Mouse (Mus musculus): ENCODE results near the gene Caskin2. TPM values are rescaled to one million over a fixed set of nuclear protein-coding genes. Genes with fewer than 3 reads are reported as not detected.

Caskin2 gene
- polyA plus RNA-seq, 1 experiment from 2014 or later: 16.1 TPM

- Histone ChIP-seq H3K9ac (no peak overlapping the region), H3K36me3 (no peaks in the 10 kb centered on the region), H3K27ac (no peak overlapping the region), H3K27me3 (no peaks in the 10 kb centered on the region), H3K9me3 (no peaks in the 10 kb centered on the region), H3K4me1 (no peaks in the 10 kb centered on the region), H3K4me2 (no peak overlapping the region), H3K4me3 (no peak overlapping the region)
- 62% methylated on average over 2 of the region's 2 CpGs for WGBS
- ATAC-seq (ENCODE audit: insufficient number of reproducible peaks, insufficient read depth, low FRiP score, low TSS enrichment, low read depth): no peak
These were observed 61.7 kb downstream of the Caskin2 start for GRCm38 (mm10) chr11:115751725-115752124.

DNA sequence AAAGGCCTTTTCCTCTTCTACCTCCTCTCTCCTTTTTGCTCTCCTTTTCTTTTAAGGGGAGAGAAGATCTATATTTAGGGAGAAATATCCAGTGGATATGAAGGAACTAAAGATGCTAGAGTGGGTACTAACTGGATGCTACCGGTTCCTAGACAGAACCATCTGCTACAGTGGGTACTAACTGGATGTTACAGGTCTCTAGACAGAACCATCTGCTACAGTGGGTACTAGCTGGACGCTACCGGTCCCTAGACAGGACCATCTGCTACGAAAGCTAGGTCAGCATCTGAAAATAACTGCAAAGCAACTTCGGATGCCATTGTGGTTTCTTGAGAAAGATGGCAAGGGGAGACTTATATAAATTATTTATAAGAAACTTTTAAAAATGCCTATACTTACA is 63.6 kb downstream of the Caskin2 start:
- H3K4me3 ChIP-seq: no peak overlapping the region
- H3K9ac ChIP-seq: no peak overlapping the region
- ATAC-seq (ENCODE audit: insufficient number of reproducible peaks, insufficient read depth, low FRiP score, low TSS enrichment, low read depth): no peak
- WGBS: 85% methylated on average over 5 of the region's 5 CpGs
- H3K4me1 ChIP-seq: no peaks in the 10 kb centered on the region
- H3K9me3 ChIP-seq: no peaks in the 10 kb centered on the region
- H3K36me3 ChIP-seq: no peaks in the 10 kb centered on the region
- no peak overlapping the region for H3K27ac ChIP-seq
- H3K27me3 ChIP-seq: no peaks in the 10 kb centered on the region
- no peak overlapping the region for H3K4me2 ChIP-seq

Small RNA genes lying within 50 kb of the gene (microRNA-seq; reads per million reads assigned to microRNA genes)
- 1.3 reads per million for gene Mir5621

Other genes starting within 250 kb of the Caskin2 start
- 180 and 186 TPM in 2 replicates for gene Nup85, start 249.2 kb downstream of the Caskin2 start, polyA plus RNA-seq (2015; fragmentation: Nextera tagmentation; extraction: Ambion mirVana)
- 92.8 and 95.6 TPM in 2 replicates for gene Mrps7, start 209.7 kb downstream of the Caskin2 start, polyA plus RNA-seq (2015; fragmentation: Nextera tagmentation; extraction: Ambion mirVana)
- gene Gga3, start 209.6 kb downstream of the Caskin2 start, polyA plus RNA-seq (2015; fragmentation: Nextera tagmentation; extraction: Ambion mirVana): 18.9 and 24.6 TPM in 2 replicates
- gene Mif4gd, start 200.7 kb downstream of the Caskin2 start, polyA plus RNA-seq (2015; fragmentation: Nextera tagmentation; extraction: Ambion mirVana): 20.2 and 20.6 TPM in 2 replicates
- gene Slc25a19, start 185.3 kb downstream of the Caskin2 start, polyA plus RNA-seq (2015; fragmentation: Nextera tagmentation; extraction: Ambion mirVana): 25.0 and 28.0 TPM in 2 replicates
- gene Grb2, start 105.0 kb downstream of the Caskin2 start, polyA plus RNA-seq (2015; fragmentation: Nextera tagmentation; extraction: Ambion mirVana): 77.7 and 108 TPM in 2 replicates
- gene Tmem94, start 48.2 kb downstream of the Caskin2 start, polyA plus RNA-seq (2015; fragmentation: Nextera tagmentation; extraction: Ambion mirVana): 24.8 and 24.9 TPM in 2 replicates
- 31.3 and 34.6 TPM in 2 replicates for gene Tsen54, start 1.1 kb upstream of the Caskin2 start, polyA plus RNA-seq (2015; fragmentation: Nextera tagmentation; extraction: Ambion mirVana)
- 8.1 and 9.5 TPM in 2 replicates for gene Llgl2, start 10.4 kb upstream of the Caskin2 start, polyA plus RNA-seq (2015; fragmentation: Nextera tagmentation; extraction: Ambion mirVana)
- 0.67 and 1.0 TPM in 2 replicates for gene Myo15b, start 44.8 kb upstream of the Caskin2 start, polyA plus RNA-seq (2015; fragmentation: Nextera tagmentation; extraction: Ambion mirVana)
- 3.3 and 3.4 TPM in 2 replicates for gene Smim5, start 86.3 kb upstream of the Caskin2 start, polyA plus RNA-seq (2015; fragmentation: Nextera tagmentation; extraction: Ambion mirVana)
- 1.1 and 1.2 TPM in 2 replicates for gene Smim6, start 98.4 kb upstream of the Caskin2 start, polyA plus RNA-seq (2015; fragmentation: Nextera tagmentation; extraction: Ambion mirVana)
- gene Sap30bp, start 119.6 kb upstream of the Caskin2 start, polyA plus RNA-seq (2015; fragmentation: Nextera tagmentation; extraction: Ambion mirVana): 47.0 and 53.9 TPM in 2 replicates
- gene Recql5, start 119.8 kb upstream of the Caskin2 start, polyA plus RNA-seq (2015; fragmentation: Nextera tagmentation; extraction: Ambion mirVana): 22.9 and 24.9 TPM in 2 replicates
- gene Itgb4, start 161.1 kb upstream of the Caskin2 start, polyA plus RNA-seq (2015; fragmentation: Nextera tagmentation; extraction: Ambion mirVana): 11.2 and 11.6 TPM in 2 replicates
- 169 and 189 TPM in 2 replicates for gene Galk1, start 199.1 kb upstream of the Caskin2 start, polyA plus RNA-seq (2015; fragmentation: Nextera tagmentation; extraction: Ambion mirVana)
- gene H3f3b, start 214.3 kb upstream of the Caskin2 start, polyA plus RNA-seq (2015; fragmentation: Nextera tagmentation; extraction: Ambion mirVana): 2,264 and 2,363 TPM in 2 replicates
- 40.7 and 44.9 TPM in 2 replicates for gene Unk, start 216.7 kb upstream of the Caskin2 start, polyA plus RNA-seq (2015; fragmentation: Nextera tagmentation; extraction: Ambion mirVana)

Data from embryonic facial prominence, embryonic 13.5 days (tissue).